Mouse (Mus musculus) testis, adult 2 months (tissue): ENCODE measurements at regions not wholly inside any gene's neighbourhood (a gene's known extent, or its start where the extent isn't known, plus 50 kb on each side); places are given as distances from the start of the nearest gene placed in this dataset.

ENCODE experiments used
- CTCF ChIP-seq: fragments of 200-500 bp; IDR thresholded peaks from 2 replicates; pipeline ENCODE4 v1.5.1; 2012; ENCODE audit warnings: low read depth, mild to moderate bottlenecking, inconsistent platforms, low read length, moderate library complexity; ENCODE audit not compliant: control insufficient read depth, insufficient read depth, insufficient replicate concordance
- POLR2A ChIP-seq: fragments of 200-500 bp; IDR thresholded peaks from 2 replicates; pipeline ENCODE4 v1.6.1; 2012; ENCODE audit warnings: low read depth, mild to moderate bottlenecking, inconsistent platforms, low read length, moderate library complexity; ENCODE audit not compliant: control insufficient read depth

DNA sequence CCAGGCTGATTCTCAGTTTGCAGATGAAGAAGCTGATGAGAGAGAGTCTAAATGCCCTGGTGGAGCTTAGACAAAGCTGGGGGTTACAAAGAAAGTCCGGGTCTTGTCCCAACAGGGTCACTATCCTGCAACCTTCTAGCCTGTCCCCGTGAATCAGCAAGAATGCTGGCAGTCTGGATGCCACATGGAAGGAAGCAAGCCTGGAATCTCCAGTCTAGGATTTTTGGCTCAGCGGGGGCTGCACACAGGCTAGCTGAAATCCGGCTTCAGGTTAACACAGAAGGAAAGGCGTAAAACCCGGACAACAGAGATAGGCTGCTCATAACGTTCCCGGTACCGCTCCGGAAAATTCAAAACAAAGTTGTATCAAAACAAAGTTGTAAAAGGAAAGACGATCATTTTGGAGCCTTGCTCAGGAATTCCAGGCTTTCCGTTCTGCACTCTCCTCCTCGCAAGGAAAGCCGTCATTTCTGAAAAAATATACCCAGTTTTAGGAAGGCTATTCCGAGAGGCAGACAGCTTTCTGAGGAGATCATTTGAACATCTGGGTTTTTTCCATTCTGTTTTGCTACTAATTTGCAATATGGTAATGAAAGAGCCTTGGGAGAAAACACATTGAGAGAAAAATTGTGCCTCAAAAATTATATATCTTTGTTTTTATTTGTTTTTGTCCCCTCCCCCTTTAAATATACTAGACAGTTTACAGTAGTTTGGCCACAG is 92.0 kb downstream of the Gja1 start:
- TF ChIP-seq CTCF = no peak
- no peak for TF ChIP-seq POLR2A
